Comparison of ENCODE assay signal across 16 mouse cellular contexts in the genomic region with DNA sequence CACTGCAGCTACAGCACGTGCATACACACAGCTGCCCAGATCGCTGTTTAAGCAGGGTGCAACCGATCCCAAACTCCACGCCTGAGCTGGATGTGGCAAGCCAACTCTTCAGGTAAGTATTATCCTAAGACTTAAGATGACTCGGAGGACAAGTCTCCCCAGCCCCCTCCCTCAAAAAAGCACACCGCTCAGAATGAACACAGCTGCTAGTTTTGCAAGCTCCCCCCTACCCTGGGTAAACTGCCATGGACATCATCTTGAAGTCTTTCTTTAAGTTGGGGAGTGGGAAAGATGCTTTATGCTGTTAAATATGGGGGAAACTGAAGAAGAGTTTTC.
DNase-seq lines count a peak whose midpoint lies in the region; ATAC-seq and TF ChIP-seq lines count a peak whose summit lies in the region.
"Had no signal": no experiment of that assay in that cellular context is flagged by ENCODE, and none has a peak within 500 bp of the region (broad histone marks: within the 10 kb centered on the region; RNA-seq: fewer than 3 reads in every experiment).

No protein-coding gene starts in this region.

- H3K9me3 ChIP-seq in embryonic facial prominence, embryonic 12.5 days: no peaks in the 10 kb centered on the region
- H3K9me3 ChIP-seq in forebrain, embryonic 15.5 days: no peaks in the 10 kb centered on the region
- H3K9me3 ChIP-seq in midbrain, embryonic 14.5 days (ENCODE audit: control insufficient read depth, low read length): no peaks in the 10 kb centered on the region
- H3K9me3 ChIP-seq: heart, embryonic 13.5 days; hindbrain, embryonic 15.5 days; lung, embryonic 15.5 days had no signal

- H3K4me1 ChIP-seq in embryonic facial prominence, embryonic 12.5 days: peaks cover 33% of the 10 kb centered on the region
- peaks cover 41% of the 10 kb centered on the region for H3K4me1 ChIP-seq in forebrain, embryonic 15.5 days
- H3K4me1 ChIP-seq in midbrain, embryonic 14.5 days (ENCODE audit: control insufficient read depth, insufficient read depth, low read length): peaks cover 30% of the 10 kb centered on the region

- intact Hi-C loops in left cerebral cortex, adult 2 months (cut with DNase I): loop anchor here (2.0 to 10.0 kb wide), 3 partner anchors 160 to 500 kb away; no protein-coding TSS in a partner anchor
- intact Hi-C loops in heart, postnatal 10 days (cut with DNase I): loop anchor here (5.0 kb wide), 1 partner anchor 600 kb away; no protein-coding TSS in a partner anchor

- no peak overlapping the region for H3K4me3 ChIP-seq in left cerebral cortex, adult 2 months
- H3K4me3 ChIP-seq in embryonic facial prominence, embryonic 12.5 days: no peak overlapping the region
- H3K4me3 ChIP-seq in forebrain, embryonic 15.5 days: no peak overlapping the region
- H3K4me3 ChIP-seq in midbrain, embryonic 14.5 days (replicated peaks; ENCODE audit: low read depth, low read length): no peak overlapping the region
- H3K4me3 ChIP-seq: heart, embryonic 13.5 days; hindbrain, embryonic 15.5 days; lung, embryonic 15.5 days had no signal

- DNase-seq in left cerebral cortex, adult 2 months (ENCODE audit: extremely low spot score in 1 of 2, low spot score in 2 of 2): no peak
- DNase-seq in left cerebral cortex, adult 11 months (ENCODE audit: low spot score): no peak
- DNase-seq in midbrain, embryonic 14.5 days: no peak
- no peak for DNase-seq in urinary bladder, adult 18-20 months (ENCODE audit: low spot score in 2 of 2)
- no peak for DNase-seq in heart, postnatal 10 days
- no peak for DNase-seq in left cerebral cortex, adult 8-10 months (ENCODE audit: low spot score in 2 of 2)
- DNase-seq: cerebellum, adult 11 months; cerebellum, postnatal 36 days; gastrocnemius, postnatal 25 days; kidney, postnatal 14 days had no signal

- 64% methylated on average over 6 of the region's 6 CpGs for WGBS in embryonic facial prominence, embryonic 12.5 days
- 14% methylated on average over 6 of the region's 6 CpGs for WGBS in forebrain, embryonic 15.5 days
- WGBS in midbrain, embryonic 14.5 days: 27% methylated on average over 6 of the region's 6 CpGs

- no peak overlapping the region for H3K9ac ChIP-seq in embryonic facial prominence, embryonic 12.5 days
- H3K9ac ChIP-seq in forebrain, embryonic 15.5 days (replicated peaks): no peak overlapping the region
- H3K9ac ChIP-seq in midbrain, embryonic 14.5 days (replicated peaks; ENCODE audit: low read length): no peak overlapping the region
- H3K9ac ChIP-seq: hindbrain, embryonic 15.5 days; lung, embryonic 15.5 days had no signal

- H3K27me3 ChIP-seq in embryonic facial prominence, embryonic 12.5 days: no peaks in the 10 kb centered on the region; the same call in 1 of the 2 replicates
- no peaks in the 10 kb centered on the region; the same call in 1 of the 2 replicates for H3K27me3 ChIP-seq in forebrain, embryonic 15.5 days
- peaks cover 3% of the 10 kb centered on the region; the same call in 1 of the 2 replicates for H3K27me3 ChIP-seq in midbrain, embryonic 14.5 days (ENCODE audit: control insufficient read depth, insufficient read depth, low read length)
- H3K27me3 ChIP-seq: heart, embryonic 13.5 days; hindbrain, embryonic 15.5 days; lung, embryonic 15.5 days had no signal

- peak overlapping the region; percentile 78 for H3K27ac ChIP-seq in left cerebral cortex, adult 2 months
- H3K27ac ChIP-seq in embryonic facial prominence, embryonic 12.5 days: no peak overlapping the region
- peak overlapping the region; percentile 70; the same call in 1 of the 2 replicates for H3K27ac ChIP-seq in forebrain, embryonic 15.5 days (replicated peaks)
- no peak overlapping the region; the same call in 1 of the 2 replicates for H3K27ac ChIP-seq in midbrain, embryonic 14.5 days (replicated peaks; ENCODE audit: low read depth, low read length)
- H3K27ac ChIP-seq: hindbrain, embryonic 15.5 days; lung, embryonic 15.5 days had no signal

- no peaks in the 10 kb centered on the region for H3K36me3 ChIP-seq in embryonic facial prominence, embryonic 12.5 days
- no peaks in the 10 kb centered on the region for H3K36me3 ChIP-seq in forebrain, embryonic 15.5 days
- no peaks in the 10 kb centered on the region for H3K36me3 ChIP-seq in midbrain, embryonic 14.5 days (ENCODE audit: control insufficient read depth, insufficient read depth, low read length)
- H3K36me3 ChIP-seq: heart, embryonic 13.5 days; hindbrain, embryonic 15.5 days; lung, embryonic 15.5 days had no signal

- H3K4me2 ChIP-seq in embryonic facial prominence, embryonic 12.5 days (replicated peaks): no peak overlapping the region
- peak overlapping the region; percentile 25 for H3K4me2 ChIP-seq in forebrain, embryonic 15.5 days (replicated peaks)
- H3K4me2 ChIP-seq in midbrain, embryonic 14.5 days (ENCODE audit: low read length): peak overlapping the region; percentile 26; the same call in 1 of the 2 replicates
- H3K4me2 ChIP-seq: heart, embryonic 13.5 days; hindbrain, embryonic 15.5 days; lung, embryonic 15.5 days had no signal

- 0 out of 2 replicates have a peak, but pooled peaks have one; percentile 39 for ATAC-seq in embryonic facial prominence, embryonic 12.5 days (ENCODE audit: insufficient number of reproducible peaks, insufficient read depth, low FRiP score, low TSS enrichment)
- no peak for ATAC-seq in forebrain, embryonic 15.5 days (replicated peaks)
- ATAC-seq in midbrain, embryonic 14.5 days (ENCODE audit: low FRiP score, low TSS enrichment): no peak
- ATAC-seq: activated CD4-positive, CD25-positive, alpha-beta regulatory T cell, adult 4 months had no signal

- no peak for TF ChIP-seq CTCF in left cerebral cortex, adult 2 months (IDR thresholded peaks at IDR 0.05)

Comparison
In these comparisons a context has a peak if more than half of its experiments do, and no peak if none do; other contexts are left out.
1. H3K27ac ChIP-seq: peak in left cerebral cortex, adult 2 months (single experiment) and forebrain, embryonic 15.5 days (single experiment); none in embryonic facial prominence, embryonic 12.5 days (single experiment) and midbrain, embryonic 14.5 days (single experiment).